Mouse (Mus musculus) thymus, postnatal 10 days (tissue): ENCODE data around the gene St13.

Source experiments
- DNase-seq, 2 experiments: peaks; one replicate each; pipeline ENCODE4 v3.0.0; 2021; ENCODE audit warnings: low spot score in 2 of 2

The St13 gene

GRCm38 (mm10) chr15:81399638-81400315 is at the start of gene St13, which contains the start of gene Xpnpep3:
Gene St13 (minus strand): TSS chr15:81400077.
Gene Xpnpep3 (plus strand): TSS chr15:81400138.
- DNase-seq = peak; percentile 93 to 98

DNA sequence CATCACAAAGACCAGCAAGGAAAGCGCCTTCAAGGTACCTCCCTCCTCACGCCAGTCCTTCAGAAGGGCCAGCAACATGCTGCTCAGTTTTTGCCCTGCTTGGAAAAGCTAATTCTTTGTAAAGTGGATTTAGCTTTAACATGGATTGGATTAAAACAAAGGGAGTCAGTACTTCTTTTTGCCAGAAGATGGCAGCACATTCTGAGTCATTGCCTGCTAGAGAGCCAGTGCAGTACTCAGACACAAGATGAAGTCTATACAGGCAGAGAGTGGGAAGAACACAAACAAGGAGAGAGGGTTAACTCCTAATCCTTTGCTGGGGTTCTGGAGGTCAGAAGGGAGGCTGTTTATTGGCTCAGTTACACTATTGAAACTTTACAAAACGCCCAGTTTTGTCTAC is 48.6 kb upstream of the St13 start:
- peak; percentile 20 to 76 for DNase-seq

DNA sequence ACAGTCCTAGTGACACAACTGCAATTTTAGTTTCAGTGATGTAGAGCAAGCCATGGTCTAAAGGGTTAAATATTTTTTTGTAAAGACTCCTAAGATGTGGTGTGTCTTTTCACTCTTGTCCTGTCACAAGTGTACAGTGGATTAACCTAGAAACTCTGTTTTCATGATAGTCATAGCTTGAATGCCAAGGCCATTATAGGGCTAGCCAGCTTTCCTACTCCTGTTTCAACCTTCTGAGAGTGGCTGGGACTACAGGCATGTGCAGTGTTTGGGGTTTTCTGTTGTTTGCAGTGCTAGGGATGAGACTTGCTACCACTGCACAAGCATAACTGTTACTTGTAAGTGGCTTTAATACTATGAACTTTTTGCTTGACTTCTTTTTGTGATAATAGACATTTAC is 39.4 kb upstream of the St13 start:
- DNase-seq = no peak

- no peak for DNase-seq
Observed at GRCm38 (mm10) chr15:81438345-81438744, 38.5 kb upstream of the St13 start.

GRCm38 (mm10) chr15:81431195-81431594 is 31.3 kb upstream of the St13 start:
- no peak for DNase-seq

DNA sequence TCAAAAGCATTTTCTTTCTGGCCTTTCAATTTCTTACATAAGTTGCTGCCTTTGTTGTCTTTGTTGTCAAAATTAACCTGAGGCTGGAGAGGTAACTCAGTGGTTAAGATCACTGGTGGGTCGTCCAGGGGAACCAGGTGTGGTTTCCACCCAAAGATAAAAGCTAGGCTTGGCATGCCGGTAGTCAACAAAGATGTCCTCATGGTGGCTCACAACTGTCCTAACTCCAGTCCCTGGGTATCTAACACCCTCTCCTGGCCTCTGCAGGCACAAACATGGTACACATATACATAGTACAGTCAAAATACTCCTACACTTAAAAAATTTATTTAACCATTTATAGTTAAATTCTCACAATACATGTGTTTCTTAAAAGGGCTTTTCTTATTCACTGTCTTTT is 28.1 kb upstream of the St13 start:
- DNase-seq = no peak

DNA sequence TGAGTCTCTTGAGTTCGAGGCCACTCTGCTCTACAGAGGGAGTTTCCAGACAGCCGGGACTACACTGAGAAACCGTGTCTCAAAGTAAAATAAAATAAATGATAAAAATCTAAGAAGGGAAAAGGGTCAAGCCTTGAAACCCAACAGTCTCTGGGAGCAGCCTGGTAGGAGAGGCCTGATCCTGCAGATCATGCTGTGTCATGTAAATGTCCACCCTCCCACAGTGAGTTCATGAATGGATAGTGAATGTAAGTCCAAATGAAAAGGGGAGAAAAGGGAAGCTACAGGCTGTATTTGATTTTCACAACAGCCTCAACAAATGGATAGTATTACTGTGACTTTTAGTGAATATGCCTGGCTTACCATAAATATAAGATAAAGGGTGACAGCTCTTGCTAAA is 25.4 kb upstream of the St13 start:
- no peak for DNase-seq

DNA sequence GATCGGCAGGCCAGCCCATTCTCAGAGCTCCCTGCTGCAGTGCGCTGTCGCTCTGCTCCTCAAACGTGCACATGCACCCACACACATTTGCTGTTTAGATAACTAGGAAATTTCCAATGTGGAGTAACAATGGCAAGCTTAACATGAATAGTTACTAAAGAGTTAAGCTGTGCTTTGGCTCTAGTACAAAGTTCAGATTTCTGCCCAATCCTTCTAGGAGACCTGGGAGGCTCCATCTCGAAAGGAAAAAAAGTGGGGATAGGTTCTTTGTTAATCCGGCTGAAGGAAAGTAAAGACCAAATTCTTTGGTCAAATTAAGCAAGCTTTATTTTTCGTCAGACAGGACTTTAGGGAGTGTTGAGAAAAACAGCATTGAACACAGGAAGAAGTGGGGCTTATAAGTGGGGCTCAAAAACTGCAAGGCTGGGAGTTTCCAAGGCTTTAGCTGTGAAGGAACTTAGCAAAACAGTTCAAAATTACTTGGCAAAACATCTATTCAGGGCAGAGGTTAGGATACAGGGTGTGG is 22.3 kb upstream of the St13 start:
- DNase-seq = no peak

DNA sequence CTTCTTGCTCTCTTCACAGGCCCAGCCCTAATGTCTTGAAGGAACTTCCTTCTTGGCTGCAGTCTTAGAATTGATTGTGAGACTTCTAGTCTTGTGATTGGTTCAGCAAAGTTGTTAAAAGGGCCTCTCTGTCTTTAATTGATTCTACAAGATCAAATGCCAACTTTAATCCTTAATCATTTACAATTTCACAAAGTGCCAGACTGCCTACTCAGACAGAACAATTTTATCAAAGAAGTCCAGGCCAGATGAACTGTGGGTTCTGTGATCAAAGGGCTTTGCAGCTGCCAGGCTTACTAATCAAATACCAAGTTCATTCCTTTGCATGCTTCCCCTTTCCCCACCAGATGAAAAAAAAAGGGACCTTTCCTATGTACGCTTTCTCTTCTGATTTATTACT is 21.6 kb upstream of the St13 start:
- no peak for DNase-seq

DNA sequence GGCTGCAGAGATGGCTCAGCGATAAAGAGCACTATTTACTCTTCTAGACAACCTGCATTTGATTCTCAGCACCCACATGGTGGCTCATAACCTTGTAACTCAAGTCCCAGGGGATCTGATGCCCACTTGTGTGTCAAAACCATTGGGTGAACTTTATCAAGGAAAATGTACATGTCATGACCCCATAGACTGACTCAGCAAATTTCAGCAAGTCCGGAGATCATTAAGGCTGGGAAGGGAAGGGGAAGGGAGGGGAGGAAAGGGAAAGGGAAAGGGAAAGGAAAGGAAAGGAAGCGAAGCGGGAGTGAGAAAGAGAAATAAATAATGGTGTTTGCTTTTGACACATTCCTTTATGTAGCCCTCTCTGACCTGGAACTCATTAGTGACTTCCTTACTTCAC is 18.2 kb upstream of the St13 start:
- DNase-seq = no peak

DNA sequence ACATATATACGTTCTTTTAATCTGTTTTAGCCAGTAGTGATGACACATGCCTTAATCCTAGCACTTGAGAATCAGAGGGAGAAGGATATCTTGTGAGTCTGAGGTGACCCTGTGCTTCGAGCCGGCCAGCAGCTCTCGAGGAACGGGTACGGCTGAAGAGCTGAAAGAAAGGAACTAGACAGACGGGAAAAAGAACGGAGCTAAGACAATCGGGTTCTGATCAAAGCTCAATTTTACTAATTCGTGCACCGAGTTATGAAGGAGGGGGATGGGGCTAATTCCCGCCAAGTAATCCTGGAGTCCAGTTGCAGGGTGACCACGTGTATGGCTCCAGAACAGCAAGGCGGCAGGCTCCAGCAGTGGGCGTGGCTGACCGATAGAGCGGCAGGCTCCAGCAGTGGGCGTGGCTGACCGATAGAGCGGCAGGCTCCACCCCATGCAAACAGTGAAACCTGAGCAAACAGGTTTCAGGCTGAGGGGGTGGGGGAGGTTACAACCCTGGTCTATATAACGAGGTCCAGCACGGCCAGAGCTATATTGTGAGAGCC is 17.0 kb upstream of the St13 start:
- peak; percentile 8 to 15 for DNase-seq

GRCm38 (mm10) chr15:81408199-81408598 is 8.3 kb upstream of the St13 start, which contains the start of gene Dnajb7:
Gene Dnajb7 (minus strand): TSS chr15:81408299.
- no peak for DNase-seq

DNA sequence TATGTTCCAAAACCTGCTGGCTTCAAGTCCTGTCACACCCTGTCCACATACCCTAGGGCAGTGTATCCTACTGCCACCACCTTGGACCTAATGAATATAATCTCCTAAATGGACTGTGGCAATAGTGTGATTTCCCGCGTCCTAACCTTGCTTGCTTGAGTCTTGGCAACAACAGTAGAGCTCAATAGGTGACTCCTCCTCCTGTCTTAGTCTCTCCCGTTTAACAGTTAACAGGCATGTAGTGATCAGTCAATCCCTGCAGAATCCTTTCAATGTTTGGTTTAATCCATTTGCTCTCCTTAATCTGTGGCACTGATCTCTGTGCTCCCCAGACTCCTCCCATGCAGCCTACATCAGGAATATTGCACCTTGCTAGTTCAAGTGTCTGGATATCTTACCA is 5.1 kb upstream of the St13 start:
- no peak for DNase-seq

- no peak for DNase-seq
Observed at GRCm38 (mm10) chr15:81399297-81399637, 610 bp downstream of the St13 start.

DNA sequence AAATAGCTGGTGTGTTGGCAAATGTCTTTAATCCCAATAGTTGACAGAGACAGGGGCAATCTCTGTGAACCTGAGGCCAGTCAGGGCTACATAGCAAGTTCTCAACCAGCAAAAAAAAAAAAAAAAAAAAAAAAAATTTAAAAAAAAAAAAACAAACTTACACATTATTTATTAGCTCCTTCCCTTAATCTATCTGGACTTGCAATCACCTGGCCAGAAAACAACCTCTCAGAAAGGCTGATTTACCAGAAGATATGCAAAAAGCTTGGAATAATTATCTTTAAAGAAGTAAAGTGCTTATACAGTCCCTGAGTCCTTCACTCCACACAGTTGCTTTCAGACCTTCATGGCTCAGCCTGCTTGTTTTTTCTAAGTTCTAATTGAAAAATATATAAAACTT is 1.7 kb downstream of the St13 start:
- DNase-seq = no peak

DNA sequence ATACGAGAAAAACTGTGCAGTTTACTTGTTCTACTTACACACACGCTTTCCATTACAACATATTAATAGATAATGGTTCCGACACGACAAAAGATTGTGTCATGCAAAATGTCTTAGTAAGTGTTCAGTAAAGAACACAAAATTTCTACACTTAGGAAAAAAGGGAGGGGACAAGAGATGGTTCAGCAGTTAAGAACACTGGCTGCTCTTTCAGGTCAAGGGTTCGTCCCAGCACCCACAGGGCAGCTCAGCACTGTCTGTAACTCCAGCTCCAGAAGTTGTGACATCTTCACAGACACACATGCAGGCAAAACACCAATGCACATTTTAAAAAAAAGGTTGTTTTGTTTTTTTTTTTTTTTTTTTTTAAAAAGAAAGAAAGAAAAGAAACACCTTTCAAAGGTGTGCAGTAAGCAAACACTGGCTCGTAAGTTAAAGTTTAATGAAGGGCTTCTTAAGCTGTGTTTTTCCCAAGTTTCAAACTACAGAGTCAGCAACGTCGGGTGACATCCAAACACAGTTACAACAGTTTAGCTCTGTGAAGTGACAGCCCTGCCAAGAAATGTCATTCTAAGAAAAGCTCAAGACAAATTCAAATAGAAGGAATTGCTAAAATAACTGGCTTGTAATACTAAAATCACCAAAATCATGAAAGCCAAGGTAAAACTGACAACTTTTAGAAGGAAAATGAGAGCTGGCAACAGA is 5.5 kb downstream of the St13 start:
- DNase-seq = no peak

- peak; percentile 12 to 21 for DNase-seq
Observed at GRCm38 (mm10) chr15:81392997-81393396, 6.9 kb downstream of the St13 start.

- DNase-seq = peak in 1 of 2 experiments; percentile 9
Observed at GRCm38 (mm10) chr15:81386327-81386726, 13.6 kb downstream of the St13 start.

DNA sequence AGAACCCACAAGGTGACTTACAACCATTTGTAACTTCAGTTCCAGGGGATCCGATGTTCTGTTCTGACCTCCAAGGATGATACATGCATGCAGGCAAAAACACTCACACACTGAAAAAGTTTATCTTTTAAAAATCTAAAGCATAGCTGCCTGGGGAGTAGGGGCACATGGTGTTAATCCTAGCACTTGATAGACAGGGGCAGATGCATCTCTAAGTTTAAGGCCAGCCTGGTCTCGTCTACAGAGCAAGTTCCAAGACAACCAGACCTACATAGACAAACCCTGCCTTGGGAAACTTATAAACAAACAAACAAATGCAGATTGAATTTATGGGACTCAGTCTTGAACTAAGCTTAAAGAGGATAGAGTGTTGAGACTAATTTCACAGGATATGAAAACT is 21.0 kb downstream of the St13 start:
- no peak for DNase-seq

DNA sequence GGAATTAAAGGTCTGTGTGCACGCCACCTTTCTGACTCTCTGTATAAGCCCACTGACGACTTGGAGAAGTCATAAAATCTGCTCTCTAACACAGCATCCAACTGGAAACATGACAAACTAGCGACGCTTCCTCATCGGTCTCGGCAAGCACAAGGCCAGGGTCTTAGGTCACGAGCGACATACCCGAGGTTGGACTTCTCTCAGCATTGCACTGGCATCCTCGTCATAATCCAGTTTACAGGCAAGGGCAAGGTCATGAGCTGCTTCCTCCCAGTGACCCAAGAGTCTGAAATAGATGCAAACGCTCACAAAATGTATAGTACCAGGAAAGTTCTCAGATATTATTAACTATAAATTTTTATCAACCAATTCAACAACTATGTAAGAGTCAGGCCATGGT is 25.3 kb downstream of the St13 start:
- DNase-seq = no peak

DNA sequence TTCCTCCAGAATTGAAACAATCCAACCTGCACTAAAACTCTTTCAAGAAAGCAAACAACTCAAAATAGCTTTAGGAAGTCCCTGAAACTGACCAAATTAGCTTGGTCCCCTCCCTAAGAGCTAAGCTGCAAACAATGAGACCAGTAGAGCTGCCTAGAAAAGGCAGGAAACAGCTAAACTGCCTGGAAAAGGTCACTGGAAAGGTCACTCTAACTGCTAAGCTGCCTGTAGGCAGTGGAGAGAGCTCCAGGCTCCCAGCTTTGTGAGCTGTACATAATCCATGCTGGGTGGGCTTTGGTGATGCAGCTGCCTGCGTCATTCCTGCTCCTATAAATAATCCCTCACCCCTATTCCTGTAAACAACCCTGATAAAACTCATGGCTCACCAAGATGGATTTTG is 29.5 kb downstream of the St13 start:
- no peak for DNase-seq

DNA sequence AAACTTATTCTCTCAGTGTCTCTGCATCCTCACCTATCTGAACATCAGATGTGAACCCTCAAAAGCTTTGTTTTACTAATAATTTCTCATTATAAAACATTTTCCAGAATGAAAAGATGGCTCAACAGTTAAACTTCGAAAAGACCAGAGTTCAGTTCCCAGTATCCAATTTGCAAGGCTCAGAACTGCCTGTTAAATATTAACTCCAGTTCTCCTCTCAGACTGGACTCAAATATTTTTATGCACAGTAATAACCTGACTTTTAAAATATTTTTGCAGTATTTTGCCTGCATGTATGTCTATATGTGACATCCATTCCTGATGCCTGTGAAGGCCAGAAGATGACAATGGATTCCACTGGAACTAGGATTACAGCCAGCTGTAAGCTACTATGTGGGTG is 31.3 kb downstream of the St13 start:
- no peak for DNase-seq

GRCm38 (mm10) chr15:81366241-81366640 is 33.6 kb downstream of the St13 start:
- DNase-seq = no peak
